Mouse (Mus musculus): ENCODE measurements around the gene Ccdc85c. TPM values are rescaled to one million over a fixed set of nuclear protein-coding genes. Genes with fewer than 3 reads are reported as not detected.

Ccdc85c gene
- total RNA-seq, 2 experiments from 2014 or later = 0.42 TPM; not detected in 1

- no peak for ATAC-seq (replicated peaks; ENCODE audit: low FRiP score, low TSS enrichment, poor library complexity, severe bottlenecking)
These were observed 28.3 kb downstream of the Ccdc85c start for GRCm38 (mm10) chr12:108246759-108247500.

GRCm38 (mm10) chr12:108245579-108245978 lies 29.6 kb downstream of the Ccdc85c start:
- no peak for ATAC-seq (replicated peaks; ENCODE audit: low FRiP score, low TSS enrichment, poor library complexity, severe bottlenecking)

DNA sequence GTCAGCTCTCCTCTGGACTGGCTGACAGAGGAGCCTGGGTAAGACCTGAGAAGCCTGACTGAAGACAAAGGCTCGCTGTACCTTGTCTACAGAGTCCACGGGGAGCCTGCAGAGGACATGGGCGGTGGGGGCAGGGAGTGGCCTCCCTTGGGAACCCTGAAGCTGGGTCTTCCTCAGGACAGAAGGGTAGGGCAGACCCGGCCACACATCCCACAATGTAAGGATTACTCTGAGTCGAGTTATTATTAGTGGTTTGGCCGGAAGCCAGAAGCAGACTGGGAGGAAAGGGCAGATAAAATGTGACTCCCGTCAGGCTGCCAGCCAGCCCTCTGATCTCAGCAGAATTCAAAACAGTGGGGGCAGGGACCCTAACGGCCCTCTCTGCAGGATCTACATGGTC lies 30.4 kb downstream of the Ccdc85c start:
- peak; percentile 70 for ATAC-seq (replicated peaks; ENCODE audit: low FRiP score, low TSS enrichment, poor library complexity, severe bottlenecking)

GRCm38 (mm10) chr12:108242243-108242745 lies 32.9 kb downstream of the Ccdc85c start:
- ATAC-seq (replicated peaks; ENCODE audit: low FRiP score, low TSS enrichment, poor library complexity, severe bottlenecking) = no peak

- ATAC-seq (replicated peaks; ENCODE audit: low FRiP score, low TSS enrichment, poor library complexity, severe bottlenecking) = no peak
These were observed 33.6 kb downstream of the Ccdc85c start for GRCm38 (mm10) chr12:108241626-108242025.

GRCm38 (mm10) chr12:108240953-108241588 lies 34.2 kb downstream of the Ccdc85c start:
- ATAC-seq (replicated peaks; ENCODE audit: low FRiP score, low TSS enrichment, poor library complexity, severe bottlenecking) = peak; percentile 34

GRCm38 (mm10) chr12:108240401-108240890 lies 34.8 kb downstream of the Ccdc85c start:
- ATAC-seq (replicated peaks; ENCODE audit: low FRiP score, low TSS enrichment, poor library complexity, severe bottlenecking) = no peak

DNA sequence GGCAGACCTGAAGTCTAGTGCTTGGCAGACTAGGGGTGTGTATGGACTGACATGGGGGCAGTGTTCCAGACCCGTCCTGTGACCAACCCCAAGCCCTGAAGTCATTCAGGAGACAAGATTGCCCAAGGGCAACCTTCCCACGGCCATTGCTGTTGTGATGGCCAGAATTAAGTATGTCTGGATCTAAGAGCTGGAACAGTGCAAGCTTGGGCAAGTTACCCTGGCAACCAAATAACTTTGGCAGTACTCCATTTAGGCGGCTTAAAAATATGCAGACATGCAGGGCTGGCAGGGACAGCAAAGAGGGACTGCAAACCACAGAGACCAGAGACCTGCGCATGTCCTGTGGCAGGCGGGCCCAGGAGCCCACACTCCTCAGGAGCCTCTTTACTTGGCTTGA lies 35.8 kb downstream of the Ccdc85c start:
- ATAC-seq (replicated peaks; ENCODE audit: low FRiP score, low TSS enrichment, poor library complexity, severe bottlenecking) = no peak

DNA sequence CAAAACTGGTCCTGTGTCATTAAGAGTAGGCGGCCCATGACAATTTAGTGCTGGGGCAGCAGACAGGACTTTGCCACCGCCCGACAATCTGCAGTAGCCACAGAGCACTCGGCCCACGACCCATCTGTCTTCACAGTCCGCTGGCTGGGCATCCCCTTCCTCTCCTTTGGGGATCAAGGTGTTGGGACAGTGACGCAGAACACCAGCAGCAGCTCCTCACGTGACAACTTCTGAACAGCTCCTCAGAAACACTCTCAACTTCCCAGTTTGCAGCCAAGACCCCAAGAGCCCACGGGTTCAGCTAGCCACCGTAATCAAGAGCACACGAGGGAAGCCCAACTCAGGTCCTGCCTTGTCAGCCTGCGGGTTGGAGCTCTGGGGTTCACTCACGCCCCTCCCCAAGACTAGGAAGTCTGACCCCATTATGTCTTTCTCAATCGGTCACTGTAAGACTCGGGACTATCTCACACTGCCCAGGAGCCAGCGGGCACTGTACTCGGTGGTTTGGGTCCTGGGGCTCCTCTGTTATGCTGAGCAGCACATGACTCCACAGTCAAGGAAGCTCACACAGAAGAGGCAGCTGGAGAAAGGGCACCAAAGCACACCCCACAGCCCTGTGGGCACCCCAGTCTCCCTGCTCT lies 36.7 kb downstream of the Ccdc85c start:
- no peak for ATAC-seq (replicated peaks; ENCODE audit: low FRiP score, low TSS enrichment, poor library complexity, severe bottlenecking)

- no peak for ATAC-seq (replicated peaks; ENCODE audit: low FRiP score, low TSS enrichment, poor library complexity, severe bottlenecking)
These were observed 37.8 kb downstream of the Ccdc85c start for GRCm38 (mm10) chr12:108237300-108238006.

DNA sequence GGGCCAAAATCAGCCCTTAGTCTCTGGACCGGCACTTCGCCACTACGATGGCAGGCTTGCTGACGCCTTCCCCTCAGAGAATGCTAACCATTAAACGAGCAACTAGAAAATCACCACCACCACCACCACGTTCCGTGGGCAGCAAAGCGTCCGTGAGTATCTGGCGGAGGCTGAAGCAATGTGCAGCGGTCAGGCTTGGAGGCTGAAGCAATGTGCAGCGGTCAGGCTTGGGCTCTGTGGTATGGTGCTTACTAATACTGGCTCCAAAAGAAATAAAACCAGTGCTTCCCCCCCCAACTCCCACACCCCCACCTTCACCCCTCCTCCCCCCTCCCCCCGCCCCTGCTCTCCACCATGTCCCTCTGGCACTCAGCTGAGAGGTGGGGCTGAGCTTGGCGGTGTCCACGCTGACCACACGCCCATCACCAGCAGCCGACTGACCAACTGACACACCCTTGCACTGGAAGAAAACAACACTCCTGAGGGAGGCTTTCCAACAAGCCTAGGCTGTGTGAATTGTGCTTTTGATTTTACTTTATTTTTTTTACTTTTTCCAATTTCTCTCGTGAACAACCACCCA lies 39.2 kb downstream of the Ccdc85c start:
- ATAC-seq (replicated peaks; ENCODE audit: low FRiP score, low TSS enrichment, poor library complexity, severe bottlenecking) = no peak

GRCm38 (mm10) chr12:108234832-108235602 lies 40.2 kb downstream of the Ccdc85c start:
- ATAC-seq (replicated peaks; ENCODE audit: low FRiP score, low TSS enrichment, poor library complexity, severe bottlenecking) = no peak

DNA sequence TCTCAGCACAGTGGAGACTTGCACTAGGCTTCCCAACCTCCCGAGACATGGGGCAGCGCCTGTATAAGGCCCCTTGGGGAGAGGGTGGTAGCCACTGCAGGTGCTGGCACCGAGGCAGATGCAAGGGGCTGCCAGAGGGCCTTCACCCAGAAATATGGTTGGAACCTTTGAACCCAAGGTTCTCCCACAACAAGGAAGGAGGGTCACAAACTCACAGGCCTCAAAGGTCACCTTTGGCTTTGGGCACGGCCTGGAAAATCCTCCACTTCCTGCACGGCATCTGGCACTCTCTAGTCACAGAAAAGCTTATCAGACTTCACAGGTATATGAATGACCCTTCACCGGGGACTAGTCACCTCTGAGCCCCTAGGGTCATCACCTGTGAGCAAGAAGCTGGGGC lies 41.5 kb downstream of the Ccdc85c start:
- no peak for ATAC-seq (replicated peaks; ENCODE audit: low FRiP score, low TSS enrichment, poor library complexity, severe bottlenecking)

GRCm38 (mm10) chr12:108231901-108232300 lies 43.3 kb downstream of the Ccdc85c start:
- no peak for ATAC-seq (replicated peaks; ENCODE audit: low FRiP score, low TSS enrichment, poor library complexity, severe bottlenecking)

DNA sequence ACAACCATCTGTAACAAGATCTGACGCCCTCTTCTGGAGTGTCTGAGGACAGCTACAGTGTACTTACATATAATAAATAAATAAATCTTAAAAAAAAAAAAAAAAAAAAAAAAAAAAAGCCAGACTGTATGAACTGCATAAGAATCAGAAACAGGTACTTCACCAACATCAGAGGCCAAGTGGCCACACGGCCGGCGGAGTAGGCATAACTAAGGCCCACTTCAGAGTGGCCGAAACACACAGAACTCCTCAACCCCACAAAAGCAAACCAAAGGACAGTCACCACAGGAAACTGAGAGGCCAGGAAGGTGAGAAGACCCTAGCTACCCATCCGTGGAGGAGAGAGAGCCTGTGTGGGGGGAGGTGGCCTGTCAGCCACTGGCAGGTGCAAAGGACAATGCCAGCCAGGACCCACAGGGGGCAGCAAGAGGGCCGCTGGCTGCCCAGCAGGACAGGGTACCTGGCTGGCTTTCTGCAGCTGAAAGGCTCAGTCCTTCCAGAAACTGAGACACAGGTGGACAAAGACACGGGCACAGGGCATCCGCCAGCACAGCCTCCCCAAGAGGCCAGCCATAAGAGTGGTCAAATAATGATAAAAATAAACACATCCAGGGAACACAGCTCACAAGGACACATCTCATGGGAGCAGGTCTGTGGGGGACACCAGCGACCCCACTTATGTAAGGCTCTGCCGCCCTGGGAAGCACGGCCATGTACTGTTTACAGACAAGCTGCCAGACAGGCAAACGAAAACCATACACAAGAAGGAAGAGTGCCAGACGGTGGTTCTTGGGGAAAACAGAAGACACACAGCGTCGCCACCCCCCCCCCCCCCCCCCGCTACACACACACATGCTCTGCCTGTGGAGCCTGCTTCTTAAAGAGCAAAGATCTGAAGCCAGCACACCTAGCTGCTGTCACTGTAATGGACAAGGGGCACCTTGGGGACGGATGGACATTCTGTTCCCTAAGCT lies 44.1 kb downstream of the Ccdc85c start:
- peak; percentile 56; the same call in 1 of the 2 replicates for ATAC-seq (replicated peaks; ENCODE audit: low FRiP score, low TSS enrichment, poor library complexity, severe bottlenecking)

- ATAC-seq (replicated peaks; ENCODE audit: low FRiP score, low TSS enrichment, poor library complexity, severe bottlenecking) = no peak
These were observed 45.1 kb downstream of the Ccdc85c start for GRCm38 (mm10) chr12:108230077-108230476.

GRCm38 (mm10) chr12:108227527-108227926 lies 47.7 kb downstream of the Ccdc85c start:
- ATAC-seq (replicated peaks; ENCODE audit: low FRiP score, low TSS enrichment, poor library complexity, severe bottlenecking) = no peak

Data from megakaryocyte-erythroid progenitor cell, adult 5-6 weeks (primary cell).